Mouse (Mus musculus) left cerebral cortex, postnatal 25 days (tissue): ENCODE data around the gene Rpl12. TPM values are rescaled to one million over a fixed set of nuclear protein-coding genes. Genes with fewer than 3 reads are reported as not detected.
"Not testable (repeated sequence)": the region's sequence is repeated elsewhere in the genome, so short reads cannot be mapped to it uniquely, and the experiment has no call there.

ENCODE experiments used
- DNase-seq, 2 experiments: peaks; one replicate each; pipeline ENCODE4 v3.0.0; 2022; ENCODE audit warnings: low spot score in 2 of 2, mixed read lengths in 1 of 2
- intact Hi-C: fragments of 180-260 bp; cut with DNase I; formaldehyde crosslinking; loops from one replicate; pipeline ENCODE4 v1.15.1; 2025
- total RNA-seq, 2 experiments: library from RNA; stranded (reverse); gene quantifications; 2 replicates each; pipeline ENCODE4 v1.2.3; 2021

Rpl12 gene
- total RNA-seq, 2 experiments from 2014 or later = 103 to 104 TPM

DNA sequence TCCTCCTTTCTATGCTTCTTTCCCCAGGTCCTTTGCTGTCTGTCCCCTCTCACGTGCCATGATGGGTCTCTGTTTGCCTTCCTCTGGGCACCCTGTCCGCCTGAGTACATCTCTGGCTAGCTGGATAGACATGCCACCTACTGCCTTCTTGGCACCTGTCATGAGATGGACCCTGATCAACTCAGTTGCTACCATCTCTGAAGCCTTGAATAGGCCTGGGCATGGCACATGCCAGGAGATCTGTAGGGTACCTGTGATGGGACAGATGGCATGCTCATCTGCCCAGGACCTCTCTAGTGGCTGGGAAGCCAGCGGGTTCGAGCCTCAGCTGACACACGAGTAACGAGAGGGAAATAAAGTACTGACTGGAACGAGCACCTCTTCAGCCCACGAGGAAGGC is 12.9 kb downstream of the Rpl12 start:
- no peak for DNase-seq

DNA sequence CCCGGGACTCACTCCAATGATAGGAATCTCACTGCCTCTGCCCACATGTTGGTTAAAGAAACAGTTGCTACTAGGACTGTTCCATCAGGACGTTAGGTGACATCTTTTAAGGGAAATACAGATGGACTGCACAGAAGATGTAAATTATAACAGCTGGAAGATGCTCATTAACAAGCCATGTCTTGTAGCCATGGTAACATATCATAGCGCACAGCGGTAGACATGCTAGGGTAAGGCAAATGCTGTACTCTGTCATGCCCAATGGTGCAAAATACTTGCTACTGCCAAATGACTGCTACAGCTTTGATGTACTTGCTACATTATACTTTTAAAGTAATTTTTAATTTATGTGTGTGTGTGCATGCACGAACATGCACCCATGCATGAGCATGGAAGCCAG is 15.8 kb downstream of the Rpl12 start:
- no peak for DNase-seq
- intact Hi-C loops = no loop called here

More for the DNA sequence above, 12.9 kb downstream of the Rpl12 start:
- intact Hi-C loops = no loop called here

DNA sequence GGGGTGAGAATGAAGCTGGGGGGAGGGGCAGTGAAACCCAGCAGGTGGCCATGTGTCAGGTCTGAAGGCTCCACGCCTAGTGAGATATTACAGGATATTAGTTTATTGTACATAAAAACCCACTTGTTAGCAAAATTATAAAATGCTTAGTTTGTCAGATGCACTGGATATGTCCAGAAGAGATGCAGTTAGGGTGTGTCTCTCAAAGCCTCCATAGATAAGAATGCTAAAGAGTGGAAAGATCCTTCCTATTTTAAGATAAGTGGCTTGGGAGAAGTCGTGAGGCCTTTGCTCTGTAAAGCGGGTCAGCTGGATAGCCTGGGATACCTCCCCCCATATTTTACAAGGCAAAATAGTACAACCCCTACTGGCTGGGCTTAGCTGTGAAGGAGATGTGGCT is 17.3 kb downstream of the Rpl12 start:
- DNase-seq = no peak
- intact Hi-C loops = no loop called here

DNA sequence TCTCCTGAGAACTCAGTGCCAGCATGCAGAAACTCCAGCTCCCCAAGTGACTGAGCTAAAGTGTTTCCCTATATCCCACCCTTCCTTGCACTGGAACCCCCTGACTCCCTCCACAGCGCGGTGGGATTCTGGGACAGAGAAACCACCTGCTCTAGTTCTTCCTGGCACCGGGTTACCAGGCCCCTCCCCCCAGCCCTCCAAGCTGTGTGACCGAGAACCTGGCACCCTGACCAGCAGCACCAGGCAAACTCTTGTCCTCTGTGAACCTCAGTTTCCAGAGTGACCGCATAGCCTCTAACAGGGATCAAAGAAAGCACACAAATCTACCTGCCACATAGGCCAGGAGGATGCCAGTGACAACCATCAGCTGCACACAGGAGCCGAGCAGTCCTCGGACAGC is 18.3 kb downstream of the Rpl12 start:
- intact Hi-C loops = loop anchor here (5.0 to 10.0 kb wide), 2 partner anchors 153 to 365 kb away; partner anchors contain the start of gene Garnl3
- DNase-seq = no peak

DNA sequence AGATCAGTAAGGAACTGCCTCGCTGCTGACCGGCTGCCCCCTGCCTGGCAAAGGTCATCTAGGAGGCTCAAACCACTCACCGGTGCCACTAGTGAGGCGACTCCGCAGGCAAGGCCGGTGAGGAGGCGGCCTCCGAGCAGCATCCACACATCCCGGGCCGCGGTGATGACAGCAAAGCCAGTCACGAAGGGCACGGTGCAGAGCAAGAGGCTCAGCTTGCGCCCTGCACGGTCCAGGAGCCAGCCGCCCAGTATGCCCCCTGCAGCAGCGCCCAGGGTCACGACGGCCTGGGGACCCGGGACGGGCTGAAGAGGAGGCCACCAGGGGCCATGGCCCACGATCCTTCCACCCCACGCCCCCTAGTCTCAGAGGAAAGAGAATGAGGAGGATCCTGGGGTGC is 19.9 kb downstream of the Rpl12 start:
- intact Hi-C loops = loop anchor here (5.0 to 10.0 kb wide), 2 partner anchors 151 to 364 kb away; partner anchors contain the start of gene Garnl3
- no peak for DNase-seq

DNA sequence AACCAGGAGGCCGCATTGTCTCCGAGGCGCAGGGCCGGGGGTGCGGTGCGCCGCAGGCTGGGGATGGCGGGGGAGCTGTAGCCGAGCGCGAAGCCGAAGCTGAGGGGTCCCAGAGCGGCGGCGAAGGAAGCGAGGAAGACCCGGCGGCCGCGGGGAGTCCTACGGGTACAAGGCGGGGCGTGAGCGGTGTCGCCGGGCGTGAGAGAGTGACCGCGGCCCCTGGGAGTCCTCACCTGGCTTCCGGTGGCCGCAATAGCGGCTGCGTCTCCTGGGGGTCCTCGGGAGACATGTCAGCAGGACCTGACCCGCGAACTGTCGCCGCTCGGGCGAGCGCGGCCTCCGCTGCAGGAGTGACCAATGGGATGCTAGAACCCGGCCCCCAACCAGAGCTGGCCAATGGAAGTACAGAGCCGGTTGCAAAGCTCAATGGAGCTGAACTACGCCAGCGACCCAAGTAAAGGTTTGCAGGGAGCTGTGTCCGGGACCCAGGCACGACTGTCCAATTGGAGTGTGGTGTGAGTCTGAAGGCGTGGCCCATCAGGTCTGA is 20.4 kb downstream of the Rpl12 start, which contains the start of gene Slc2a8:
Gene Slc2a8, minus strand, starts transcription at position 359 of the 547 bp plus-strand sequence.
- DNase-seq = peak; percentile 92 to 98
- intact Hi-C loops = loop anchor here (5.0 to 10.0 kb wide), 2 partner anchors 151 to 363 kb away; partner anchors contain the start of gene Garnl3

DNA sequence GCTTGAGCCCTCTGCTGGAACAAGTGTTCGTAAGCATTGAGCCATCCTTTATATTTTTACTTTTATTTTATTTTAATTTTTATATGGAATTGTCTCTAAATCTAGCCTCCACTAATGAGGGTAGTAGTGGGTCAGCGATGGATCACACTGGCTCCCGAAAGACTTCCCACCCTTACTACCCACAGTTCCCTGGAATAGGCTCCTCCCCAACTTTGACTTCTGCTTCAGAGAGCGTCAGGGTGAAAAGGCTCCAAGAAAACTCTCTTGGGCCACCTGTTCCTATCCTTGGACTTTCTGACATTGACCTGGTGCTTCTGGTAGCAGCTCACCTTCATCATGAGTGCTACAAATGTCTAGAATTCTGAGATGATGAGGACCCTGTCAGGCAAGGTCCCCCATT is 21.3 kb downstream of the Rpl12 start:
- no peak for DNase-seq
- intact Hi-C loops = loop anchor here (5.0 to 10.0 kb wide), 2 partner anchors 150 to 362 kb away; partner anchors contain the start of gene Garnl3

DNA sequence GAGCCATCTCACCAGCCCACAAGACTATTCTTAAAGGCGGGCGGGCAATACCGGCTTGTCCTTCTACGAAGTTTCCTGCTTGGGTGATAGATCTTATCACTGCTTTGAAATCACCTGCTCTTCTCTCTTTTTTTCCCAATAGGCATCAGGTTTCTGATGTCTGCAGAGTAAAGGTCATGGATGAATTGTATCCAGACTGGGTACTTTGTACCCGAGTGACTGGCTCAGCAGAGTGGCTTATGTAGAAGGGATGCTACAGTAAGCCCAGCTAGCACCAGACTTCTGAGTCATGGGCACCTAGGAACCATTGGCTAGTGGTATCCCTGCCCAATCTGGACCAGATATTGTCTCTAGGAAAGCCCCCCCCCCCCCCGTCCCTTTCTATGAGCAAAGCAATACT is 22.3 kb downstream of the Rpl12 start:
- intact Hi-C loops = loop anchor here (5.0 to 10.0 kb wide), 2 partner anchors 149 to 361 kb away; partner anchors contain the start of gene Garnl3
- DNase-seq = no peak

DNA sequence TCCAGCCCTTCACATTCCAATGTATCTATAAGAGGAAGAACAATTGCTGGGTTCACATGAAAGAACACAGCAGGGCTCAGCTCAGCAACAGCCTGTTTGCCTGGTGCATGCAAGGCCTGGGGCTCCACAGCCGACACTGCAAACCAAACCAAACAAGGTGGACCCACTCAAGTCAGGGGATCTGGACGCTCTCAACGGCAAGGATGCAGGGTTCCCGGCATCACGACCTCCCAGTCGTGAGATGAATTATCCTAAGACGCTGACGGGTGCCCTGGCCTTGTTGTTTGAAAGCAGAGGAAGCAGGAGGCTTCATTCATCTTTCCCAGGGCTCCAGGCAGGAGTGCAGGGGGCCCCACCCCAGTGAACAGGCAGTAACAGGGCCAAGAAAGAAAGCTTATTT is 24.5 kb downstream of the Rpl12 start:
- no peak for DNase-seq
- intact Hi-C loops = loop anchor here (10.0 kb wide), 1 partner anchor 359 kb away; no protein-coding TSS in a partner anchor

DNA sequence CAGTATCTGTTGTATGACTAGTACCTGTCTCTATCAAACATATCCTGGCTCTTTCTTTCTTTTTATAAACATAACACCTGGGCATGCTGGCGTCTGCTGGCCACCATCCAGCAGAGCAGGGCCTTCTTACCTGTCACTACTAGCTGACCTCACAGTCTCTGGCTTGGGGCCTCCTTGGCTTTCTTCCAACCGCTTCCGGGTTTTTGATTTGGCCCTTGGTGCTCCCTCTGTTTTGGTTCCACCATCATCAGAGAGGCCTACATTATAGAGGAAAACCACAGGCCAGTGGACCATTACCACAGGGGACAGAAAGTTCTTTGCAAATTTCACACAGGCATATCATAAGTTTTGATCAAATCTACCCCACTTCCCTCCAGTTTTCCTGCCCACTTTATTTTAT is 28.0 kb downstream of the Rpl12 start:
- no peak for DNase-seq
- intact Hi-C loops = loop anchor here (10.0 kb wide), 1 partner anchor 355 kb away; no protein-coding TSS in a partner anchor

DNA sequence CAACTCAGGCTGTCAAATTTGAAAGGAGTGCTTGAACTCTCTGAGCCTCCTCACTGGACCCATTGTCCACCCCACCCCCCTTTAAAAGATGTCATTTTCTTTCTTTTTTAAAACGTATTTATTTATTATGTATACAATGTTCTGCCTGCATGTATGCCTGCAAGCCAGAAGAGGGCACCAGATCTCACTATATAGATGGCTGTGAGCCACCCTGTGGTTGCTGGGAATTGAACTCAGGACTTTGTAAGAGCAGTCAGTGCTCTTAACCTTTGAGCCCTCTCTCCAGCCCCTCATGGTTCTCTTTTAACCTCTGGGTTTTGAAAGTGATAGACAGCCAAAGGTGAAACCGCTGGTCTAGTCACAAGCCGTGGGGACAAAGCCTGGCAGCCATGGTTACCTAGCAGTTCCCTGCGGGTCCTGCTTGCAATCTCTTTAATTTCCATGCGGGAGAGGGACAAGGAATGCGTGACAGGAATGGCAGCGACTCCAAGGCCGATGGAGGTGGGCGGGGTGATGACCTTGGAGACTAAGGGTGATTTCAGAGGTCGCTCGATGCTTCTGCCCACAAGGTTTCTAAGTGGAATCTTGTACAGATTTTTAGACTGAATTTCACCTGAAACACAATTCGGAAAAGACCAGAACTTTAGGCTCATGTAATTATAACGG is 28.9 kb downstream of the Rpl12 start:
- no peak for DNase-seq
- intact Hi-C loops = loop anchor here (5.0 kb wide), 1 partner anchor 137 kb away; no protein-coding TSS in a partner anchor

DNA sequence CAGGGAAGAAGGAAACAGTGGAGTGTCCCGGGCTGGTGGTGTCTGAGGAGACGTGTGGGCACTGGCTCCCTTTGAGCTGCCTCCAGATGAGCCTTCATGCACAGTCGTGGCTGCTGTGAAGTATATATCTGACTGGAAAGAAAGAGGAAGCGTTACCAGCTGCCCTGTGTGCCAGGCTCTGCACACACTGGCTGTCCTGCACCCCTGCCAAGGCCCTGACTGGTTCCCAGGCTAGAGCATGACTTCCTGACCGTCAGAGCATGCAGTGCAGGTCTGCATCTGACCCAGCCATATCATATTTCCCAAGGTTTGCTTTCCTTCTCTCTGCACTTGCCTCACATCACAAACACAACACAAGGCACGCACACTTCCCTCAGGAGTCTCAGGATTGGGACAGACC is 30.8 kb downstream of the Rpl12 start:
- DNase-seq = peak in 1 of 2 experiments; percentile 38
- intact Hi-C loops = loop anchor here (5.0 kb wide), 1 partner anchor 135 kb away; no protein-coding TSS in a partner anchor

DNA sequence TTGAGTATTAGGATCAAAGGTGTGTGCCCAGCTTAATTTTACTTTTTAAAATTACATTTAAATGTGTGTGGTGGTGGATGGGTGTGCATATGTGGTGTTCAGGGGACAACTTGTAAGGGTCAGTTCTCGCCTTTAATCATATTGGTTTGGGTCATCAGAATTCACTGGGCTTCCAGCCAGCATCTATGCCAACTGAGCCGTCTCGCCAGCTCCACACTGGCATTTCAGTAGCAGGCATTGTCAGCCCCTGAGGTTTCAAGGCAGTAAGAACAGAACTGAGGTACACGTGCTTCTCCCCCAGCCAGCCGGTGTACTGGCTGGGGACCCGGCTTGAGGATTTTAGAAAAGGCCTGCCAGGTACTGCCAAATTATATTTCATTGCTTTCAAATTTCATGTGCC is 35.7 kb downstream of the Rpl12 start:
- intact Hi-C loops = no loop called here
- DNase-seq = no peak

DNA sequence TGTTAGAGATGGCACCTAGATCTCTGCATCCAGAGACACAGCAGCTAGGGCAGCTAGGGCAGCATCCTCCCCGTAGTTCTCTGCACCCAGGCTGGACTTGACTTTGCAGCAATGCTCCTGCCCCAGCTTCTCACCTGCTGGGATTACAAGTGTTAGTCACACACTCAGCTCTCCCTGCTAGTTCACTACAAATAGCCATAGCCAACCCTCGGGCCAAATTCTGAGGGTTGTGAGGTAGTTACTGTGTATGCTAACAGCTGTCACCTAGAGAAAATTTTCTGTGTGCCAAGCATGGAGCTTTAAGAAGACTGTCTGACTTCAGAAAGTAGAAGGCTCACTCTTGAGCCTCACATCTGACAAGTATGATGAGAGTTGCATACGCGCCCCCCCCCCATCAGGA is 36.4 kb downstream of the Rpl12 start:
- DNase-seq = peak in 1 of 2 experiments; percentile 59
- intact Hi-C loops = no loop called here

DNA sequence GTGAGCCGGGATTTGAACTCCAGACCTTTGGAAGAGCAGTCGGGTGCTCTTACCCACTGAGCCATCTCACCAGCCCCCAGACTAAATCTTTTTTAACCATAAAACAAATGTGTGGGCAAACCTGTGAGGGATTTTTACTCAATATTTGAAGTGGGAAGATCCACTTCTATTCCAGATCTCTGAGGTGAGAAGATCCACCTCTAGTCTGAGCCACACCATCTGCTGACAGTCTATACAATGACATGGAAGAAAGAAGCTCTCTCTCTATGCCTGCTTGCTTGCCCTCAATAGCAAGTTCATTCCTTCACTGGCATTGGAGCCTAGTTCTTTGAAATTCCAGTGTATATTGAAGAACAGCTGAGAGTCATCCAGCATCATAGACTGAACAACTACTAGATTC is 38.4 kb downstream of the Rpl12 start:
- intact Hi-C loops = no loop called here
- DNase-seq = peak in 1 of 2 experiments; percentile 63

DNA sequence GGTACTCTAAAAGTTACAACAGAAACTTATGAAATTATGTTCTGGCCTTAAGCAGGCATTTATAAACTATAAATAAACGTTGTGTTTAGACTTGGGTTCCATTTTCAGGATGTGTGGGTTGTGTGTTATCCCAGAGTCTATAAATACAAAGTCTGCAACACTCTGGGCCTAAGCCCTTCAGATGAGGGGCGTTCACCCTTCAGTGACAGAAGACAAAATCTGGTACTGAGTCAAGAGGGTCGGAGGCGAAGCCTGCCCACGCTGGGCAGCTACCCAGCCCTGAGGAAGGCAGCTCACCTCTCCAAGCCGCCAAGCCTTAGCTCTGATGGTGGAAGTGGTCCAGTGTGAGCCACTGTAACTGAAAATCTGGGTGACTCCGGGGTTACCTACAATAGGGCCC is 40.8 kb downstream of the Rpl12 start:
- intact Hi-C loops = no loop called here
- peak in 1 of 2 experiments; percentile 80 for DNase-seq

DNA sequence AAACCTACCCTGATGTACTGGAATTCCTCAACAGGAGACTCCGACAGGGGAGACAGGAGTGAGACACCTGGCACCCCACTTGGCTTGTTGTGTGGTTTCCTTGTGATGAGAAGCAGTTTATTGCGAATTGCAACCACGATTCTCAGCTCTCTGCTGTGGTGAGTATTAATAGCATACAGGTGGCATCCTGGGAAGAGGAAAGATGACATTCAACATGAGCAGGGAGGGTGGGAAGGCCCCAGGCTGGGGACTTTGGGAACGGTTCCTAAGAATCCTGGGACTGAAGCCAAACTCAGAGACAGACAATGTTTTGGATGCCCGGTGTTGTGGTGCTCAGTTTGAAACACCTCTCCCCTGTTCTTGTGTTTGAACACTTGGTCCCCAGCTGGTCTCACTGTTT is 43.7 kb downstream of the Rpl12 start:
- DNase-seq = peak in 1 of 2 experiments; percentile 43
- intact Hi-C loops = no loop called here

DNA sequence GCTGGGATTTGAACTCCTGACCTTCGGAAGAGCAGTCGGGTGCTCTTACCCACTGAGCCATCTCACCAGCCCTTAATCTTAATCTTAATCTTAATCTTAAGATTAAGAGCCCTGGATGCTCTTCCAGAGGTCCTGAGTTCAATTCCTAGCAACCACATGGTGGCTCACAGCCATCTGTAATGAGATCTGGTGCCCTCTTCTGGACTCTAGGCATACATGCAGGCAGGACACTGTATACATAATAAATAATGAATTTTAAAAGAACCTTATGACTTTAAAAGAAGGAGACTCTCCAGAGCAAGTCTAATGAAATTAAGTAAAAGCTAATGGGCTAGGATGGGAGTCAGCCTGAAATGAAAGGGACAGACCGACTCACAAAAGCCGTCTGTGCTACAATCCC is 47.7 kb downstream of the Rpl12 start:
- DNase-seq, intact Hi-C loops: not testable (repeated sequence)

DNA sequence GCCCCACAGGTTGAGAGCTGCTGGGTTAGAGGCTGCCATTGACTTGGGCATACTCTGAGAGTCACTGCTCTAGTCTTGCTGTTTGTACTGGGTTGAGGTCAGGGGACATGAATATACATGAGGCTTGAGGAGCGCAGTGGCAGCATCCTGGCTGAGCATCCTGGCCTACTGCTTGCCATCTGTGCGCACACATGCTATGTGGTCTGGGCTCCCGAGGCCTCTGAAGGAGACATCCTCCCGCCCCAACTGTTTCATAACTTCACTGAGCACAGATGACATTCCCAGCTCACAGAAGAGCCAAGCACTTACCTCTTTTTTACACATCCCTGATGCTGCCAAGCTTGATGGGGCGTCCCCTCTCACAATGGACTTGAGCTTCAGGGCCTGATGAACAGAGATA is 53.5 kb downstream of the Rpl12 start:
- peak in 1 of 2 experiments; percentile 73 for DNase-seq
- intact Hi-C loops = no loop called here
